8 mouse cellular contexts compared by ENCODE assay signal in the genomic region with DNA sequence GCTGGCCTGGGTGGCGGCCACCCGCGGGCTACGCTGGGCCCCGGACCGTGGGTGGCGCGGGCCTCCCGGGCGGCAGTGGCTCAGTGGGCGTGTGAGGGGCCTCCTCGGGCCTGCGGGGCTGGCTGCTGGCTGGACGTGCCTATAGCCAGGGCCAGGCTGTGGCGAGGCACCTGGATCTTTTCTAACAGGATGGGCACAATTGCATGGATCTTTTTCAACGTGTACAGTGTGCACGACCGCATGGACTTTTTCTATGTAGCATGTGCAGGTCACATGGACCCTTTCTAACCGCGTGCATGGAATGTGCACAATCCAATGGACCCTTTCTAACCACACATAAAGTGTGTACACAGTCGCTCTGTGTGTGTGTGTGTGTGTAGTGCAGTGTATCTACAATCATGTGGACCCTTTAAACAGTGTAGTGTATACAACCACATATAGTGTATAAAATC. TPM values are rescaled to one million over a fixed set of nuclear protein-coding genes. Genes with fewer than 3 reads are reported as not detected.
DNase-seq lines count a peak whose midpoint lies in the region; ATAC-seq and TF ChIP-seq lines count a peak whose summit lies in the region.

No protein-coding gene starts in this region.

- H3K9ac ChIP-seq in lung, postnatal 0 days (replicated peaks; ENCODE audit: low read depth), result peak overlapping the region; percentile 60
- H3K9ac ChIP-seq in hindbrain, embryonic 15.5 days, result peak overlapping the region; percentile 97
- H3K9ac ChIP-seq in midbrain, embryonic 16.5 days (ENCODE audit: low read depth, low read length), result peak overlapping the region; percentile 97

- peak overlapping the region; percentile 81 for H3K27ac ChIP-seq in lung, postnatal 0 days (ENCODE audit: low read length)
- H3K27ac ChIP-seq in hindbrain, embryonic 15.5 days (replicated peaks), result peak overlapping the region; percentile 97
- peak overlapping the region; percentile 94 for H3K27ac ChIP-seq in midbrain, embryonic 16.5 days (ENCODE audit: low read length)

- peak overlapping the region; percentile 76 for H3K4me3 ChIP-seq in lung, postnatal 0 days (ENCODE audit: low read depth, low read length)
- H3K4me3 ChIP-seq in hindbrain, embryonic 15.5 days, result peak overlapping the region; percentile 70
- H3K4me3 ChIP-seq in midbrain, embryonic 16.5 days (ENCODE audit: low read depth, low read length), result peak overlapping the region; percentile 84

- H3K27me3 ChIP-seq in lung, postnatal 0 days (replicated peaks; ENCODE audit: insufficient read depth, low read length), result no peaks in the 10 kb centered on the region
- H3K27me3 ChIP-seq in hindbrain, embryonic 15.5 days, result 0 out of 2 replicates have a peak, but pooled peaks cover 3% of the 10 kb centered on the region
- no peaks in the 10 kb centered on the region for H3K27me3 ChIP-seq in midbrain, embryonic 16.5 days (ENCODE audit: control insufficient read depth, insufficient read depth, low read depth, low read length)

- no peaks in the 10 kb centered on the region for H3K36me3 ChIP-seq in lung, postnatal 0 days (ENCODE audit: insufficient read depth, low read length)
- H3K36me3 ChIP-seq in hindbrain, embryonic 15.5 days, result no peaks in the 10 kb centered on the region
- H3K36me3 ChIP-seq in midbrain, embryonic 16.5 days (ENCODE audit: control insufficient read depth, insufficient read depth, low read length), result no peaks in the 10 kb centered on the region

- no peaks in the 10 kb centered on the region for H3K4me1 ChIP-seq in lung, postnatal 0 days (ENCODE audit: insufficient read depth, low read depth, low read length)
- peaks cover 29% of the 10 kb centered on the region for H3K4me1 ChIP-seq in hindbrain, embryonic 15.5 days (replicated peaks)
- H3K4me1 ChIP-seq in midbrain, embryonic 16.5 days (ENCODE audit: control insufficient read depth, insufficient read depth, low read length), result peaks cover 19% of the 10 kb centered on the region

- WGBS in lung, postnatal 0 days, result 7% methylated on average over 11 of the region's 21 CpGs
- 5% methylated on average over 20 of the region's 21 CpGs for WGBS in hindbrain, embryonic 15.5 days
- WGBS in midbrain, embryonic 16.5 days, result 4% methylated on average over 21 of the region's 21 CpGs

- peak; percentile 46 for DNase-seq in cerebellum, adult 11 months
- DNase-seq in cerebellum, postnatal 14 days, result no peak
- no peak for DNase-seq in lung, postnatal 0 days (ENCODE audit: low spot score)
- no peak for DNase-seq in lung, adult 18-20 months
- DNase-seq in frontal cortex, postnatal 14 days (ENCODE audit: low spot score in 2 of 2), result no peak
- no peak for DNase-seq in ovary, adult 18-20 months (ENCODE audit: low spot score)

- no peak for TF ChIP-seq EP300 in lung, postnatal 0 days (IDR thresholded peaks at IDR 0.05)

- no peak; the same call in 1 of the 2 replicates for ATAC-seq in lung, postnatal 0 days
- peak; percentile 75 for ATAC-seq in hindbrain, embryonic 15.5 days (ENCODE audit: low FRiP score, low read depth)
- ATAC-seq in midbrain, embryonic 16.5 days, result peak; percentile 76

- no peaks in the 10 kb centered on the region for H3K9me3 ChIP-seq in lung, postnatal 0 days (ENCODE audit: low read length)
- H3K9me3 ChIP-seq in hindbrain, embryonic 15.5 days, result no peaks in the 10 kb centered on the region
- H3K9me3 ChIP-seq in midbrain, embryonic 16.5 days (replicated peaks; ENCODE audit: control insufficient read depth, low read length, poor library complexity, severe bottlenecking), result no peaks in the 10 kb centered on the region

- H3K4me2 ChIP-seq in lung, postnatal 0 days (replicated peaks; ENCODE audit: low read depth, low read length), result peak overlapping the region; percentile 96
- peak overlapping the region; percentile 99 for H3K4me2 ChIP-seq in hindbrain, embryonic 15.5 days
- H3K4me2 ChIP-seq in midbrain, embryonic 16.5 days (ENCODE audit: low read length), result peak overlapping the region; percentile 92

- TF ChIP-seq CTCF in lung, postnatal 0 days (IDR thresholded peaks at IDR 0.05), result no peak

RNA-seq across cellular contexts. Expression of a gene that starts 0.5 kb away (rescaled TPM):
- 5.7 and 7.1 TPM in 2 replicates for polyA plus RNA-seq in lung, postnatal 0 days (2015; fragmentation: Nextera tagmentation; extraction: Ambion mirVana)
- polyA plus RNA-seq in hindbrain, embryonic 15.5 days (2015; fragmentation: Nextera tagmentation; extraction: Ambion mirVana), result 15.9 and 18.4 TPM in 2 replicates
- polyA plus RNA-seq in midbrain, embryonic 16.5 days (2015; fragmentation: Nextera tagmentation; extraction: Ambion mirVana), result 14.7 and 16.2 TPM in 2 replicates

RNA-seq across cellular contexts. Expression of a gene that starts 45.0 kb away (rescaled TPM):
- 25.6 and 31.8 TPM in 2 replicates for polyA plus RNA-seq in lung, postnatal 0 days (2015; fragmentation: Nextera tagmentation; extraction: Ambion mirVana)
- polyA plus RNA-seq in hindbrain, embryonic 15.5 days (2015; fragmentation: Nextera tagmentation; extraction: Ambion mirVana), result 13.9 and 15.4 TPM in 2 replicates
- 16.6 and 17.2 TPM in 2 replicates for polyA plus RNA-seq in midbrain, embryonic 16.5 days (2015; fragmentation: Nextera tagmentation; extraction: Ambion mirVana)
